16 mouse cellular contexts compared by ENCODE assay signal in the genomic region with DNA sequence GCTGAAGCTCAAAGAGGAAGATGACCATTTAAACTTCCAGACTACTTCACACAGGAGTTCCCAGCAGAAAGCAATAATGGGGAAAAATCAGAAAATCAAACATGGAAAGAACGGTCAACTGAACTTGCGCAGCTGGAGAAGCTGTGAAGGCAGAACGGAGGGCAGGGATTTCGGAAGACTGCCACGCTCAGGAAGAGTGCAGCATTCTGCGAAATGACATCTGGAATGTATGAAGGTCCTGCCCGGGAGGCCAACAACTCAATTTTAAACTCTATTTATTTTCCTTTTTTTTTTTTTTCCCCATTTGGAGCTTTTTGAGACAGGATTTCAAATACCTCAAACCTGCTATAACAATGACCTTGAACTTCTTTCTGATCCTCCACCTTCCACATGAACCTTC.
"Had no signal": no experiment of that assay in that cellular context is flagged by ENCODE, and none has a peak within 500 bp of the region (broad histone marks: within the 10 kb centered on the region; RNA-seq: fewer than 3 reads in every experiment).

No protein-coding gene starts in this region.

- DNase-seq: retina, postnatal 1 day; right cerebral cortex, adult 18-20 months; right cerebral cortex, postnatal 14 days; right cerebral cortex, postnatal 25 days; right cerebral cortex, postnatal 4 days; spleen, adult 18-20 months; thymus, adult 18-20 months; thymus, adult 2 months; thymus, postnatal 14 days; thymus, postnatal 25 days; thymus, postnatal 36 days; thymus, postnatal 4 days had no signal

- H3K27me3 ChIP-seq: neural tube, embryonic 13.5 days; neural tube, embryonic 15.5 days; stomach, embryonic 15.5 days had no signal

- H3K36me3 ChIP-seq: neural tube, embryonic 13.5 days; neural tube, embryonic 15.5 days; stomach, embryonic 15.5 days had no signal

- H3K9me3 ChIP-seq: neural tube, embryonic 13.5 days; neural tube, embryonic 15.5 days; stomach, embryonic 15.5 days had no signal

- H3K27ac ChIP-seq: neural tube, embryonic 13.5 days; neural tube, embryonic 15.5 days; stomach, embryonic 15.5 days; stomach, postnatal 0 days had no signal

- H3K9ac ChIP-seq: neural tube, embryonic 13.5 days; neural tube, embryonic 15.5 days; stomach, embryonic 15.5 days had no signal

- H3K4me2 ChIP-seq: neural tube, embryonic 13.5 days; neural tube, embryonic 15.5 days; stomach, embryonic 15.5 days had no signal

- H3K4me3 ChIP-seq: neural tube, embryonic 13.5 days; neural tube, embryonic 15.5 days; stomach, embryonic 15.5 days had no signal
